Mouse (Mus musculus): ENCODE data around the gene Wasf3. TPM values are rescaled to one million over a fixed set of nuclear protein-coding genes. Genes with fewer than 3 reads are reported as not detected.
"Not testable (repeated sequence)": the region's sequence is repeated elsewhere in the genome, so short reads cannot be mapped to it uniquely, and the experiment has no call there.

Wasf3 gene
- polyA plus RNA-seq, 1 experiment from 2014 or later, result 1.2 TPM

GRCm38 (mm10) chr5:146488959-146489358 lies 104.2 kb downstream of the Wasf3 start:
- H3K4me1 ChIP-seq (ENCODE audit: control insufficient read depth, insufficient read depth, low read length); H3K27ac ChIP-seq (ENCODE audit: low read length); H3K27me3 ChIP-seq (replicated peaks; ENCODE audit: control insufficient read depth, insufficient read depth, low read length); H3K4me2 ChIP-seq (ENCODE audit: low read depth, low read length); H3K36me3 ChIP-seq (ENCODE audit: control insufficient read depth, insufficient read depth, low read length); ATAC-seq; H3K9ac ChIP-seq (ENCODE audit: low read depth, low read length); H3K9me3 ChIP-seq (ENCODE audit: control insufficient read depth, low read length); H3K4me3 ChIP-seq (ENCODE audit: low read length): not testable (repeated sequence)
- 13% methylated on average over 3 of the region's 4 CpGs for WGBS

DNA sequence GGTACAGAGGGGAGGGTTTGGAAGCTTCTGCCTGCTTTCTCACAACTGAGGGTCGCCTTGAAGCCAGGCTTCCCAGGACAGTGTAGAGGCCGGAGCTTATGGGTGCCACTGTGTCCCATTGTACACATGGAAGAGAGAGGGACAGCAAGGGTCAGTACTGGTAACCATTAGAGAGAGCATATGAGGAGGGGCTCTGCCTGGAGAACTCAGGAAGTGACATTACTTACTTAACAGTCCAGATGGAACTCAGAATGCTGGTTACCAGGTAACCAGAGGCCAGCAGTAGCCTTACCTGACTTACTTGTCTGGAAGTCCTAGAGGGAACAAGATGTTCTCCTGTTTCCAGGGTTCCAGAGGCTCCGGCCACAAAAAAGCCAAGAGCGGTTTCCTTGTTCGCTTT lies 106.3 kb downstream of the Wasf3 start, which contains the start of gene Gm6370:
Gene Gm6370 (plus strand): TSS at position 301 of the 400 bp plus-strand sequence.
- not testable (repeated sequence) for H3K36me3 ChIP-seq (ENCODE audit: control insufficient read depth, insufficient read depth, low read length); H3K9me3 ChIP-seq (ENCODE audit: control insufficient read depth, low read length); H3K4me2 ChIP-seq (ENCODE audit: low read depth, low read length); H3K4me3 ChIP-seq (ENCODE audit: low read length); H3K27ac ChIP-seq (ENCODE audit: low read length); H3K9ac ChIP-seq (ENCODE audit: low read depth, low read length); ATAC-seq; H3K4me1 ChIP-seq (ENCODE audit: control insufficient read depth, insufficient read depth, low read length); H3K27me3 ChIP-seq (replicated peaks; ENCODE audit: control insufficient read depth, insufficient read depth, low read length)
- no CpG with 5 or more reads among the region's 5 CpGs for WGBS

- H3K4me2 ChIP-seq (ENCODE audit: low read depth, low read length); H3K4me1 ChIP-seq (ENCODE audit: control insufficient read depth, insufficient read depth, low read length); H3K27me3 ChIP-seq (replicated peaks; ENCODE audit: control insufficient read depth, insufficient read depth, low read length); H3K27ac ChIP-seq (ENCODE audit: low read length); H3K9ac ChIP-seq (ENCODE audit: low read depth, low read length); H3K36me3 ChIP-seq (ENCODE audit: control insufficient read depth, insufficient read depth, low read length); H3K9me3 ChIP-seq (ENCODE audit: control insufficient read depth, low read length); H3K4me3 ChIP-seq (ENCODE audit: low read length); ATAC-seq: not testable (repeated sequence)
- WGBS, result no CpG with 5 or more reads among the region's 5 CpGs
Observed at GRCm38 (mm10) chr5:146502099-146502498, 117.3 kb downstream of the Wasf3 start, which contains the start of gene 4930449I24Rik. Gene 4930449I24Rik, plus strand, starts transcription at chr5:146502399.

GRCm38 (mm10) chr5:146513823-146514222 lies 129.0 kb downstream of the Wasf3 start, which contains the start of gene Gm3402:
Gene Gm3402, plus strand, starts transcription at chr5:146514123.
- H3K27ac ChIP-seq (ENCODE audit: low read length); H3K9me3 ChIP-seq (ENCODE audit: control insufficient read depth, low read length); H3K36me3 ChIP-seq (ENCODE audit: control insufficient read depth, insufficient read depth, low read length); ATAC-seq; H3K4me1 ChIP-seq (ENCODE audit: control insufficient read depth, insufficient read depth, low read length); H3K27me3 ChIP-seq (replicated peaks; ENCODE audit: control insufficient read depth, insufficient read depth, low read length); H3K4me3 ChIP-seq (ENCODE audit: low read length); H3K9ac ChIP-seq (ENCODE audit: low read depth, low read length); H3K4me2 ChIP-seq (ENCODE audit: low read depth, low read length): not testable (repeated sequence)
- no CpG with 5 or more reads among the region's 5 CpGs for WGBS

Other genes starting within 250 kb of the Wasf3 start
- not detected in 2 replicates for gene Gm5565, start 224.4 kb upstream of the Wasf3 start, polyA plus RNA-seq (2015; fragmentation: Nextera tagmentation; extraction: Ambion mirVana)
- not detected in 2 replicates for gene Gm6309, start 214.3 kb upstream of the Wasf3 start, polyA plus RNA-seq (2015; fragmentation: Nextera tagmentation; extraction: Ambion mirVana)
- gene 1700001J03Rik, start 199.7 kb upstream of the Wasf3 start, polyA plus RNA-seq (2015; fragmentation: Nextera tagmentation; extraction: Ambion mirVana), result not detected in 2 replicates
- gene Rnf6, start 163.4 kb upstream of the Wasf3 start, polyA plus RNA-seq (2015; fragmentation: Nextera tagmentation; extraction: Ambion mirVana), result 53.0 and 56.0 TPM in 2 replicates
- gene Cdk8, start 153.8 kb upstream of the Wasf3 start, polyA plus RNA-seq (2015; fragmentation: Nextera tagmentation; extraction: Ambion mirVana), result 12.2 and 12.9 TPM in 2 replicates
- gene Gm6408, start 97.0 kb downstream of the Wasf3 start, polyA plus RNA-seq (2015; fragmentation: Nextera tagmentation; extraction: Ambion mirVana), result not detected in 2 replicates
- not detected in 2 replicates for gene Gm6370, start 106.4 kb downstream of the Wasf3 start, polyA plus RNA-seq (2015; fragmentation: Nextera tagmentation; extraction: Ambion mirVana)
- gene 4930449I24Rik, start 117.4 kb downstream of the Wasf3 start, polyA plus RNA-seq (2015; fragmentation: Nextera tagmentation; extraction: Ambion mirVana), result not detected in 2 replicates
- gene Gm3402, start 129.1 kb downstream of the Wasf3 start, polyA plus RNA-seq (2015; fragmentation: Nextera tagmentation; extraction: Ambion mirVana), result not detected in 2 replicates
- not detected in 2 replicates for gene Gm3404, start 140.8 kb downstream of the Wasf3 start, polyA plus RNA-seq (2015; fragmentation: Nextera tagmentation; extraction: Ambion mirVana)
- gene Gm3409, start 152.7 kb downstream of the Wasf3 start, polyA plus RNA-seq (2015; fragmentation: Nextera tagmentation; extraction: Ambion mirVana), result not detected in 2 replicates
- gene Gm3415, start 171.2 kb downstream of the Wasf3 start, polyA plus RNA-seq (2015; fragmentation: Nextera tagmentation; extraction: Ambion mirVana), result not detected in 2 replicates
- not detected in 2 replicates for gene Gpr12, start 200.3 kb downstream of the Wasf3 start, polyA plus RNA-seq (2015; fragmentation: Nextera tagmentation; extraction: Ambion mirVana)

Measured in intestine, embryonic 16.5 days (tissue).